Mouse (Mus musculus) heart, embryonic 11.5 days (tissue): ENCODE measurements around the gene Zfp618. TPM values are rescaled to one million over a fixed set of nuclear protein-coding genes. Genes with fewer than 3 reads are reported as not detected.
A peak's percentile ranks its signal among the peaks of the same experiment; 100 is the strongest.

Experiments
- ATAC-seq: fragments of 200-750 bp; cut with Nextera tagmentation; replicated peaks from 2 replicates; pipeline ENCODE4 v1.8.0; 2017; ENCODE audit warnings: moderate library complexity; ENCODE audit not compliant: insufficient number of reproducible peaks, low FRiP score, low TSS enrichment
- H3K27ac ChIP-seq: fragments of 300-500 bp; sonication (generic); 2 replicates; pipeline ENCODE4 v1.5.1; 2014; ENCODE audit warnings: mild to moderate bottlenecking, low read depth, low read length
- H3K27me3 ChIP-seq: fragments of 300-500 bp; sonication (generic); 2 replicates; pipeline ENCODE4 v1.6.1; 2014; ENCODE audit warnings: mild to moderate bottlenecking, low read length, mixed read lengths; ENCODE audit not compliant: control insufficient read depth, insufficient read depth
- H3K36me3 ChIP-seq: fragments of 300-500 bp; sonication (generic); 2 replicates; pipeline ENCODE4 v1.6.1; 2014; ENCODE audit warnings: mild to moderate bottlenecking, low read length, moderate library complexity, mixed read lengths; ENCODE audit not compliant: control insufficient read depth, insufficient read depth
- H3K4me1 ChIP-seq: fragments of 300-500 bp; sonication (generic); 2 replicates; pipeline ENCODE4 v1.6.1; 2014; ENCODE audit warnings: low read length; ENCODE audit not compliant: control insufficient read depth, insufficient read depth
- H3K4me2 ChIP-seq: fragments of 300-500 bp; sonication (generic); 2 replicates; pipeline ENCODE4 v1.6.1; 2014; ENCODE audit warnings: mild to moderate bottlenecking, moderate library complexity
- H3K4me3 ChIP-seq: fragments of 300-500 bp; sonication (generic); 2 replicates; pipeline ENCODE4 v1.5.1; 2014; ENCODE audit warnings: low read depth, low read length
- H3K9ac ChIP-seq: fragments of 300-500 bp; sonication (generic); 2 replicates; pipeline ENCODE4 v1.6.1; 2014; ENCODE audit warnings: mild to moderate bottlenecking, low read depth, low read length, moderate library complexity
- H3K9me3 ChIP-seq: fragments of 300-500 bp; sonication (generic); replicated peaks from 2 replicates; pipeline ENCODE4 v1.6.1; 2016; ENCODE audit warnings: low read length; ENCODE audit not compliant: control insufficient read depth
- WGBS: fragments of 180-500 bp; shearing (Covaris S2); extraction: QIAGEN DNeasy Blood & Tissue Kit; methylation state at CpG from one replicate; pipeline ENCODE4 v1.1.7; 2014; ENCODE audit not compliant: insufficient replicate concordance; 5-methylcytosine and 5-hydroxymethylcytosine counted together
- polyA plus RNA-seq: library from polyadenylated mRNA; unstranded; fragments of >200 nt; fragmentation: Nextera tagmentation; extraction: Ambion mirVana; gene quantifications from 2 replicates; pipeline ENCODE4 v1.2.1, GENCODE M21; 2014

Gene Zfp618
- polyA plus RNA-seq, 1 experiment from 2014 or later, result 11.6 TPM

GRCm38 (mm10) chr4:63102025-63102424, 136.7 kb downstream of the Zfp618 start:
- WGBS, result 85% methylated on average over 4 of the region's 4 CpGs
- Histone ChIP-seq H3K27me3 (no peaks in the 10 kb centered on the region), H3K4me3 (no peak overlapping the region), H3K9me3 (no peaks in the 10 kb centered on the region), H3K9ac (no peak overlapping the region), H3K27ac (no peak overlapping the region), H3K36me3 (peaks cover 4% of the 10 kb centered on the region; the same call in 1 of the 2 replicates), H3K4me2 (no peak overlapping the region), H3K4me1 (no peaks in the 10 kb centered on the region)
- ATAC-seq, result no peak

- no peak for ATAC-seq
- Histone ChIP-seq H3K27ac (no peak overlapping the region), H3K4me2 (no peak overlapping the region), H3K4me1 (no peaks in the 10 kb centered on the region), H3K9ac (no peak overlapping the region), H3K36me3 (no peaks in the 10 kb centered on the region), H3K9me3 (no peaks in the 10 kb centered on the region), H3K27me3 (no peaks in the 10 kb centered on the region), H3K4me3 (no peak overlapping the region)
- 93% methylated on average over 8 of the region's 8 CpGs for WGBS
Measured at GRCm38 (mm10) chr4:63105651-63106050, 140.3 kb downstream of the Zfp618 start.

DNA sequence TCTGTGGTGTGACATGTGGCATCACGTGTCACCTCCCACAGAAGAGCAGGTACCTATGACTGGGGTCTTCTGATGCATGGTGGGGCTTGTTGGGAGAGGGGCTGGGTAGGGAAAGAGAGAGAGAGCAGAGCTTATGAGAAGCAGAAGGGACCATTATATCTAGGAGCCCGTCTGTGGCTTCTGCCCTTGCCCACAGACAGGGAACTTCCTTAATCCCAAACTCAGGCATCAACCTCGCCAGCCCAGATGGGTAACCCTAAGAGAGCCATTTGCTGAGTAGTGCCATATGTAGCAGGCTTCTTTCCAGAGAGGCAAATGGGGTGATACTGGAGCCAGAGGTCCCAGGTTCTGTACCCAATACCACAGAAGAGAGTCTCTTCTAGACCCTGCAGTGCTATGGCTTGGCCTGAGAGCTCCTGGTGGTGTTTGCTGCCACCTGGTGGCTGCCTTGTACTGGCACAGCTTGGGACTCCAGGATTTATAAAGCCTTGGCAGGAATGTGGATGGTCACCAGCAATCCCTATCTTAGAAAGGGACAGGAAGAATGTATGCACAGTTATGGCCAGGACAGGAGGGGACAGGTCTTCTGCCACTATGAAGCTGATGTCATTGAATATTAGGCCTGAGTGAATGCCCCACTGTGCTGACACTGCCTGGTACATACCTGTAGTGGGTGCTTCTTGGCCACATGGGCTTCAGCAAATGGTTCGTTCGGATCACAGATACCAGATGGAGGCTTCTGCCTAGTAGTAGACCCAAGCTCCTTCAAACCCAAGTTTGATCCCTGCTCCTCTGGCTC, 153.5 kb downstream of the Zfp618 start:
- H3K36me3 ChIP-seq, result peaks cover 4% of the 10 kb centered on the region
- no peak overlapping the region for H3K4me2 ChIP-seq
- 74% methylated on average over 5 of the region's 5 CpGs for WGBS

GRCm38 (mm10) chr4:63124861-63125466, 159.6 kb downstream of the Zfp618 start:
- H3K27me3 ChIP-seq, result no peaks in the 10 kb centered on the region
- H3K4me2 ChIP-seq, result no peak overlapping the region
- H3K36me3 ChIP-seq, result peaks cover 2% of the 10 kb centered on the region
- no peak for ATAC-seq
- no peak overlapping the region for H3K9ac ChIP-seq
- no peaks in the 10 kb centered on the region for H3K4me1 ChIP-seq
- H3K4me3 ChIP-seq, result no peak overlapping the region
- H3K27ac ChIP-seq, result no peak overlapping the region
- WGBS, result 67% methylated on average over 8 of the region's 8 CpGs
- H3K9me3 ChIP-seq, result no peaks in the 10 kb centered on the region

More for the DNA sequence above, 153.5 kb downstream of the Zfp618 start:
- H3K27ac ChIP-seq, result no peak overlapping the region
- no peak overlapping the region for H3K9ac ChIP-seq
- H3K4me1 ChIP-seq, result no peaks in the 10 kb centered on the region
- no peaks in the 10 kb centered on the region for H3K27me3 ChIP-seq
- ATAC-seq, result peak; percentile 40; the same call in 1 of the 2 replicates
- H3K4me3 ChIP-seq, result no peak overlapping the region
- H3K9me3 ChIP-seq, result no peaks in the 10 kb centered on the region

DNA sequence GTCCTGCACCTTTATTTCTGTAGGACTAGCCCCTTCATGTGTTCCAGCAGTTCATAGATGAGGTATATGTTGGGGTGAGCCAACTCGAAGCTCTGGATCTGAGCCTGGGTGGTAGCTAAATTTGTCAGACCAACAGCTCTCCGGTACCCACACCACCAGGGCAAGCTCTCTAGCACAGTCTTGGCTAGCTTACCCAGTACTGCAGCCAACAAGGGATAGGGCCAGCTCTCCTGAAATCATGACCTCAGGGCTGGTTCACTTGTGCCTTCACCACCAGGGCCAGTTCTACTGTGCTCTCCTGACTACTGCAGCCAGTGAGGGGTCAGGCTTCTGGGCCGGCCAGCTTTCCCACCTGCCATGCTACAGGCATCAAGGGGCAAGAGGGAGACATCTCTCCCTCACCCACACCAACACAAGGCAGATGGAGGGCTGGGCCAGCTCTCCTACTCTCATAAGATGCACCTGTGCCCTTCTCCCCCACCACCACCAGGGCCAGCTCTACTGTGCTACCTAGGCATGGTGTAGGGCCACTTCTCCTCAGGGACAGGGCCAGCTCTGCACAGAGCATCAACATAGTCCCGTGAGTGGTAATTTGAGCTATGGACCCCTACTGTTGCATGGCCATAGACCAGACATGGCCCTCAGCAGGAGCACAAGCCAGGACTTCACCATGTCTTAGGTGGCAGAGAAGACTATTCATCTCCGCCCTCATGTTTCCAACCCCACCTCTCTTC, 164.7 kb downstream of the Zfp618 start:
- ATAC-seq, result no peak
- Histone ChIP-seq H3K4me1 (no peaks in the 10 kb centered on the region), H3K4me3 (no peak overlapping the region), H3K27me3 (no peaks in the 10 kb centered on the region), H3K36me3 (peaks cover 4% of the 10 kb centered on the region), H3K9me3 (no peaks in the 10 kb centered on the region), H3K4me2 (no peak overlapping the region), H3K9ac (no peak overlapping the region), H3K27ac (no peak overlapping the region)
- WGBS, result 87% methylated on average over 5 of the region's 5 CpGs

GRCm38 (mm10) chr4:63147268-63147667, 181.9 kb downstream of the Zfp618 start:
- Histone ChIP-seq H3K4me2 (no peak overlapping the region), H3K4me3 (no peak overlapping the region), H3K27ac (no peak overlapping the region), H3K4me1 (no peaks in the 10 kb centered on the region), H3K27me3 (no peaks in the 10 kb centered on the region), H3K36me3 (no peaks in the 10 kb centered on the region), H3K9ac (no peak overlapping the region), H3K9me3 (no peaks in the 10 kb centered on the region)
- WGBS, result 88% methylated on average over 6 of the region's 6 CpGs
- ATAC-seq, result no peak

DNA sequence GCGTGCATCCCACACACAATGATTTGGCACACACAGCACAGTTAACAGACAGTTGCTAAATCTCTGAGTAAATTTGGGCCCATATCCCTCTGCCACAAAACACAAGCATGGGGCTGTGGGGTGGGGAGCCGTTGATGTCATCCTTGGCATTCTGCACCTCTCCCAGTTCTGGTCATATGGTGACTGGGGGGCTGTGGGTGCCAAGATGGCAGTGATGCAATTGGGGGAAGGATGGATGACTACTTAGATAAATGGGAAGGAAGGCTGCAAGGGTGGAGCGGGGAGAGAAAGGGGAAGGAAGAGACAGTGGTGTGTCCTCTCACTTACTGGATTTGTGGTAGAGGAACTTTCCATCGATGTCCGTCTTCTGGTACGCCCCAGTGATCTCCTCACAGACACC, 185.8 kb downstream of the Zfp618 start:
- H3K4me1 ChIP-seq, result no peaks in the 10 kb centered on the region

GRCm38 (mm10) chr4:63154028-63154427, 188.7 kb downstream of the Zfp618 start:
- Histone ChIP-seq H3K9ac (no peak overlapping the region), H3K4me1 (no peaks in the 10 kb centered on the region), H3K36me3 (no peaks in the 10 kb centered on the region), H3K4me3 (no peak overlapping the region), H3K9me3 (no peaks in the 10 kb centered on the region), H3K27ac (no peak overlapping the region), H3K4me2 (no peak overlapping the region), H3K27me3 (no peaks in the 10 kb centered on the region)
- no peak for ATAC-seq
- WGBS, result 39% methylated on average over 4 of the region's 4 CpGs

More for the DNA sequence above, 185.8 kb downstream of the Zfp618 start:
- Histone ChIP-seq H3K9me3 (no peaks in the 10 kb centered on the region), H3K4me3 (no peak overlapping the region), H3K36me3 (no peaks in the 10 kb centered on the region), H3K4me2 (no peak overlapping the region), H3K27ac (no peak overlapping the region), H3K27me3 (no peaks in the 10 kb centered on the region), H3K9ac (no peak overlapping the region)
- no peak for ATAC-seq
- 87% methylated on average over 6 of the region's 6 CpGs for WGBS
